Comparison of ENCODE assay signal across 8 mouse cellular contexts in the genomic region with DNA sequence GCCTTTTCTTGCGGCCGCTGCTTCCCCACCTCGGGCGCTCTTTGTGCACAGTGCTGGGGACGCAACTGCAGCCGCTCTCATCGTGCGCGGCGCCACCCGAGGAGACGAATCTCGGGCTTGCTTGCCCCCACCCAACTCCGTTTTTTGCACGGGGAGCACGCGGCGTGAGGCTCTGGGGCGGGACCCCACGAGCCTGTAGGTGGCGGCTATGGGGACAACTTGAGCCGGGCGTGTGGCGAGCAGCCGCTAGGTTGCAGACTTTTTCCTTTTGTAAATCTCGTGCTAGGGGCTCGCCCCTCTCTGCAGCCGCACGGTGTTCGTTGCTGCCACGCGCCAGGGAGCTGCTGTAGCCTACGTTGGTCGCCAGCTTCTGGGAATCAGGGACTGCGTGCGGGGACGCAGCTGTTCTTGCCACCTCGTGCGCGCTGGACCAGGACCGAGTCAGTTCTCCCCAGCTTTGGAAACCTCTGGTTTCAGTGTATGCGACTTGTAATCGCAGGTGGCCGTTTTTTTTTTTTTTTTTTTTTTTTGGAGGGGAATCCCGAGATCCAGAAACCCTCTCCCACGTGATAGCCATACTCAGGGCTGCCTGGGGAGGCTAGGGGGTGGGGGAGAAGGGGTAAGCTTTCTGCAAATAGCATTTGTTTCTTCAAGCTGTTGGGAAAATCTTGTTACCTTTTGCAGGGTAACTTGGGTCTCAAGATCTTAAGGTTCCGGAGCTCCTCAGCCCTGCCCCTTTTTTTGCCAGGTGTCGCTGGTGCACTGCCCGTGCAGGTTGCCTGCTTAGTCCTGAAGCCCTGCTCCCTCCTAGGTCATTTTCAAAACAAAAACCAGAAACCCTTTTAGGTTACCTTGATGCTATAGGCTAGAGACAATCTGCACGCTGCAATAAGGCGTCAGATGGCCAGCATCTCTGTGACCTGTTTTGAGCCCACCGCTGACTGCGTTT. TPM values are rescaled to one million over a fixed set of nuclear protein-coding genes. Genes with fewer than 3 reads are reported as not detected.
DNase-seq lines count a peak whose midpoint lies in the region; ATAC-seq and TF ChIP-seq lines count a peak whose summit lies in the region.

No protein-coding gene starts in this region.

- WGBS in forebrain, embryonic 16.5 days, result under 1% methylated on average over 53 of the region's 53 CpGs
- WGBS in hindbrain, embryonic 10.5 days, result under 1% methylated on average over 53 of the region's 53 CpGs

- no peak for ATAC-seq in G1E (ENCODE audit: extremely low read depth, insufficient number of reproducible peaks, low FRiP score, poor library complexity, severe bottlenecking)
- peak; percentile 68 for ATAC-seq in forebrain, embryonic 16.5 days

- H3K9ac ChIP-seq in forebrain, embryonic 16.5 days (replicated peaks; ENCODE audit: low read depth, low read length), result peak overlapping the region; percentile 76

- H3K27ac ChIP-seq in forebrain, embryonic 16.5 days (ENCODE audit: low read length), result peak overlapping the region; percentile 69
- H3K27ac ChIP-seq in hindbrain, embryonic 10.5 days, result peak overlapping the region; percentile 91

- TF ChIP-seq CTCF in G1E (IDR thresholded peaks at IDR 0.05; ENCODE audit: low read depth, low read length), result no peak
- TF ChIP-seq CTCF in brain, embryonic 14.5 days (IDR thresholded peaks at IDR 0.05; ENCODE audit: borderline replicate concordance, extremely low read depth, insufficient read depth, insufficient read length), result peak; percentile 54; the same call in 1 of the 2 replicates

- H3K27me3 ChIP-seq in G1E (ENCODE audit: insufficient read depth, low read length), result no peaks in the 10 kb centered on the region
- peaks cover 2% of the 10 kb centered on the region for H3K27me3 ChIP-seq in forebrain, embryonic 16.5 days (replicated peaks; ENCODE audit: control insufficient read depth, insufficient read depth, low read length)
- H3K27me3 ChIP-seq in hindbrain, embryonic 10.5 days (ENCODE audit: insufficient read depth, poor library complexity, severe bottlenecking), result peaks cover 32% of the 10 kb centered on the region

- peak overlapping the region; percentile 97 for H3K4me3 ChIP-seq in G1E (ENCODE audit: low read depth, low read length)
- H3K4me3 ChIP-seq in forebrain, embryonic 16.5 days (replicated peaks; ENCODE audit: low read length), result peak overlapping the region; percentile 78
- peak overlapping the region; percentile 81 for H3K4me3 ChIP-seq in hindbrain, embryonic 10.5 days

- TF ChIP-seq POLR2A in brain, embryonic 14.5 days (IDR thresholded peaks at IDR 0.05; ENCODE audit: borderline replicate concordance, extremely low read depth, insufficient read depth, insufficient read length, poor library complexity, severe bottlenecking), result peak; percentile 20; the same call in 1 of the 2 replicates

- DNase-seq in G1E (ENCODE audit: low spot score), result peak; percentile 76
- peak; percentile 92 for DNase-seq in brain, embryonic 14.5 days (ENCODE audit: low read depth)
- peak; percentile 84 for DNase-seq in hindbrain, embryonic 10.5 days (ENCODE audit: low spot score)
- peak; percentile 28 to 45 for DNase-seq in layer of hippocampus, postnatal 25 days (ENCODE audit: extremely low spot score in 1 of 2, low spot score in 1 of 2)
- DNase-seq in lung, postnatal 10 days, result peak; percentile 65
- DNase-seq in retina, postnatal 1 day, result peak; percentile 84
- no peak for DNase-seq in T-cell, adult 2 months (ENCODE audit: low spot score)

- peaks cover 33% of the 10 kb centered on the region for H3K36me3 ChIP-seq in G1E (replicated peaks)
- no peaks in the 10 kb centered on the region for H3K36me3 ChIP-seq in forebrain, embryonic 16.5 days (ENCODE audit: control insufficient read depth, insufficient read depth)
- H3K36me3 ChIP-seq in hindbrain, embryonic 10.5 days, result no peaks in the 10 kb centered on the region

- peak overlapping the region; percentile 99 for H3K4me2 ChIP-seq in forebrain, embryonic 16.5 days (ENCODE audit: low read length)

- peaks cover 53% of the 10 kb centered on the region for H3K4me1 ChIP-seq in G1E (ENCODE audit: insufficient read depth, low read depth, low read length)
- H3K4me1 ChIP-seq in forebrain, embryonic 16.5 days (replicated peaks; ENCODE audit: control insufficient read depth, insufficient read depth, low read length), result peaks cover 30% of the 10 kb centered on the region
- H3K4me1 ChIP-seq in hindbrain, embryonic 10.5 days (replicated peaks), result peaks cover 47% of the 10 kb centered on the region

- H3K9me3 ChIP-seq in G1E (replicated peaks), result no peaks in the 10 kb centered on the region
- H3K9me3 ChIP-seq in forebrain, embryonic 16.5 days (ENCODE audit: control insufficient read depth, low read length), result no peaks in the 10 kb centered on the region
- no peaks in the 10 kb centered on the region for H3K9me3 ChIP-seq in hindbrain, embryonic 10.5 days

RNA-seq across cellular contexts. Expression of a gene that starts 1.1 kb away (rescaled TPM):
- total RNA-seq in G1E (2014; fragmentation: Nextera tagmentation) (1,075 and 1,098 TPM in 2 replicates), G1E (2017) (485 and 576 TPM in 2 replicates)
- polyA plus RNA-seq in G1E (2012), result 84.7 and 109 TPM in 2 replicates
- polyA plus RNA-seq in brain, embryonic 14.5 days (2012; rRNA removed), result 38.5 and 55.8 TPM in 2 replicates
- 39.3 and 41.9 TPM in 2 replicates for polyA plus RNA-seq in forebrain, embryonic 16.5 days (2015; fragmentation: Nextera tagmentation; extraction: Ambion mirVana)
- polyA plus RNA-seq in hindbrain, embryonic 10.5 days (2016; fragmentation: Nextera tagmentation; extraction: Ambion mirVana), result 23.5 and 29.8 TPM in 2 replicates
- total RNA-seq in layer of hippocampus, postnatal 25 days (2021), result 10 to 100 TPM; 72.5 to 76.6 TPM
